Mouse (Mus musculus) embryo, embryonic 10 days (tissue): ENCODE measurements around the gene Olfr1134.
"Not testable (repeated sequence)": the region's sequence is repeated elsewhere in the genome, so short reads cannot be mapped to it uniquely, and the experiment has no call there.

ENCODE experiments used
- DNase-seq: peaks from one replicate; pipeline ENCODE4 v3.0.0-alpha.2; 2015; ENCODE audit warnings: low spot score

Gene Olfr1134

DNA sequence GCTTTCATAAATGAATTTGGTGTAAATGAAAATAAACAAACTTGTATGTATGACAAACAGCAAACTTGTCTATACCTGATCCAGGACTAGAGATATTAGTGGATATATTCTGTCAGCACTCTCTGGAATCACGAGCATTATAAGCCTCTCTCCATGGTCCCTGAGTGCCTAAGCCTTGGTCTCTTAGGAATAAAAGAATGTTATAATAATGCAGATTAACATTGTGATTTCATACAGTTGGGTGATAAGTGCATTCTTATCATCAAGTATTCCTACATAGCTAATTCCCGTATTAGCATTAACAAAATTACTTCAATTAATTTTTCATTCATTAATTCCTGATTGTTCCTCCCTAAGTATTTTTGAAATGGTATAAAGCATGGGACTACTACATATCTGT lies at the start of gene Olfr1134:
Olfr1134 (minus strand) TSS at position 101 of the 400 bp plus-strand sequence.
- no peak for DNase-seq

DNA sequence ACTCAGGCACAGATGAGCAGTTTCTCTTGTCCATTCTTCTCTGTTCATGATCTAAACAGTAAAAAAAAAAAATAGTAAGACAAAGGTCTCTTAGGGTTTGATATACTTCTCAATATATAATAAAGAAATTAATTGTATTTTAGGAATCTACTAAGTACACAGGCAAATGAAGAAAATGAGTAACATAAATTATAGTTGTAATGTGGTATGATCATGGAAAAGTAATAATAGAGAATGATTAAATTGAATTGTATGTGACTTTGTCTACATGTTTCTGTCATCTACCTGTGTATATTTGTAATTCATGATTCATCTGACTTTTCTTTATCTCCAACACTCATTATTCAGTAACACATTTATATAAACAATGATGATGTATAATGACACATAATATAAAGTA lies 35.6 kb upstream of the Olfr1134 start, which contains the start of gene Olfr1136:
Olfr1136 (minus strand) TSS at position 101 of the 400 bp plus-strand sequence.
- no peak for DNase-seq

DNA sequence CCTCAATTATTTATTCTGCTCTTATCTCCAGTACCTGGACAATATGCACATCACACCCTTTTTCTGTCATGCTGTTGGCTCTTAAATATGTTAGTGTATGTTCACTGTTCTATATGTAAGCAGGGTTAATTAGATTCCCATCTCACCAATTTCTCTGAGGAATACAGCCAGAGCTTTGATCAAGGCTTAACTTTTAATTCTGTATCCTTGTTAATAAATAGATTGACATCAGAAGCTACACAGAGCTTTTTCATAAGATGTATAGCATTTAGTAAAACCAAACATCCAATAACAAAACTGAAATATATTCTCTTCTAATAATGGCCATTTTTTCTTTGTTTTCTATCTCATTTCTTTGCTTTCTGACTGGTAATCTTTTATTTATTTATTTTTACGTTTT lies 15.3 kb upstream of the Olfr1134 start, which contains the start of gene Olfr1135:
Olfr1135 (minus strand) TSS at position 101 of the 400 bp plus-strand sequence.
- no peak for DNase-seq

DNA sequence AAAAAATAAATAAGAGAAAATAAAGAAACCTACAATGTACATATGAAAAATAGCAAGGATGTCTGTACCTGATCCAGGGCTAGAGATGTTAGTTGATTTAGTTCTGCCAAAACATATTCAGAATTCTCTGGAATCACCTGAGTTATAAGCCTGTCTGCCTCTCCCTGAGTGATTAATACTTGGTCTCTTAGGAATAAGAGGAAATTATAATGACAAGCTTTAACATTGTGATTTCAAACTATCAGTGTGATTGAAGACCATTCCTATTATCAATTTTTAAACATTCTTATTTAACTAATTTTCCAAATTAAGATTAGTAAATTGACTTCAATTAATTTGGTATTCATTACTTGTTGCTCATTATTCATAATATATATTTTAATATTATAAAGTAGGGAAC lies 11.0 kb downstream of the Olfr1134 start, which contains the start of gene Olfr1133:
Olfr1133 (minus strand) TSS at position 101 of the 400 bp plus-strand sequence.
- no peak for DNase-seq

DNA sequence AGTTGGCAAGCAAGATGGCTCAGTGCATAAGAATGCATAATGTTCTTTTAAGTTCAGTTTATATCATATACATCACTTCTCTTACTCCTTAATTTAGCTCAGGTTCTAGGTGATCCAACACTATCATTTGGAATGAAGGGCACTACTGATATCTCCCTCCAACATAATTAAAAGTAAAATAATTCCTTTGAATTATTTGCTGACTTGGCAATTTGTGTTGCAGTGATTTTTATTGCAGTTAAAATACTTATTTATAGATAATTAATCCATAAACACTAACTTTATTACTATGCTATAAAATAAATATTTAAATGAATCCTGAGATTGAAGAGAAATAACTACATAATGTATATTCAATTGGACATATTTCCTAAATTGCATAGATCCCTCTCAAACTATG lies 15.8 kb downstream of the Olfr1134 start:
- DNase-seq = no peak

DNA sequence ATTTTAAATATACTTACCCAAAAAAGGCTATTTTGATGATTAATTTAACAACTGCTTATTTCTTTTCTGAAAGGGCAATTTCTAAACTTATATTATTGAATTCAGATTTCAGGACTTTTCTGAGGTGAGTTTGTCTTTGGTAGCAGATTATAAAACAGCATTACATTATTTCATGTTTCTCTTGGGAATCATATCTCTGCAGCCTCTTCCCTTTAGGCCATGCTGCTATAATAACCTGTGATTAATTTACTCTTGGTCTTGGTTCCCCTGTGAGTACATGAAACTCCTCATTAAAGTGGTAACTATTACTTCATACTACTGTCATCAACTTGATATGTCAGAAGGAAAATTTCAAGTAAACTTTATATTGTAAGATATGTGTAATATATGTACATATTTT lies 20.8 kb downstream of the Olfr1134 start, which contains the start of gene Olfr1132:
Olfr1132 (minus strand) TSS at position 101 of the 400 bp plus-strand sequence.
- DNase-seq = no peak

DNA sequence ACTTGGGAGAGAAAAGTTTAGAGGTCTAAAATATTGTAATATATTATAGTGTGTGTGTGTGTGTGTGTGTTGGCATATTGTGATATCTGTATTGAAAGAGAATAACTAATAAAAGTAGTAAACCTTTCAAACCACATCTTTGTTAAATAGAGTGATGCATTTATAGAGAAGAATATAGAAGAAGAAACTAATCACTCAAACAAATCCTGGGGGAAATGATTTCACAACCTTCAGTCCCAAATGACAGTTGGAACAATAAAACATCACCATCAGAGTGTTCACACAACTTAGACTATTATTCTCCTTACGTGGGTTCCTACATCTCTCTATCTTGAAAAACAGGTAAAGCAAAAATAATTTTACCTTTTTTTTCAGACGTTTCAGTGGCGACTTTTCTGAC lies 31.5 kb downstream of the Olfr1134 start, which contains the start of gene Olfr1131:
Olfr1131 (plus strand) TSS at position 301 of the 400 bp plus-strand sequence.
- DNase-seq = no peak

DNA sequence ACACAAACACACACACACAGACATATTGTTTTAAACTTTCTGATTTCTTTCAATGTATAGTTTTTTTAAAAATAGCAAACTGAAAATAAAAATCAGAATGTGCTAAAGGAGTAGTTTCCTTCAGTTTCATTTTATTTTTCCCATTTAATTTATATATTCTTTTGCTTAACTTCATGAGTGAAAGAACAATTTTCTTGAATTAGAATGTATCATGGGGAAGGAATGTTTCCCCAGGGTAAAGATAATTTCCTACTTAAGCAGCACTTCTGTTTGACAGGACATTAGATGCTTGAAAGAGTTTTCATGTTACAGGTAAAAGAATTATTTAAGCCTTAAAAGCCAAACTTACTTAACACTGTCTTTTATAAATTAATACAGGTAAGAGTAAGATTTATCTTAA lies 52.3 kb downstream of the Olfr1134 start, which contains the start of gene Olfr1130:
Olfr1130 (plus strand) TSS at position 301 of the 400 bp plus-strand sequence.
- not testable (repeated sequence) for DNase-seq
